Mouse (Mus musculus) heart, embryonic 13.5 days (tissue): ENCODE measurements around the gene Spout1. TPM values are rescaled to one million over a fixed set of nuclear protein-coding genes. Genes with fewer than 3 reads are reported as not detected.
"Not testable (repeated sequence)": the region's sequence is repeated elsewhere in the genome, so short reads cannot be mapped to it uniquely, and the experiment has no call there.

ENCODE experiments used
- ATAC-seq: fragments of 200-750 bp; cut with Nextera tagmentation; 2 replicates; pipeline ENCODE4 v1.8.0; 2017; ENCODE audit warnings: moderate TSS enrichment; ENCODE audit not compliant: insufficient number of reproducible peaks, low FRiP score, low TSS enrichment; ENCODE audit errors: extremely low read depth
- H3K27ac ChIP-seq: fragments of 300-500 bp; sonication (generic); replicated peaks from 2 replicates; pipeline ENCODE4 v1.5.1; 2015; ENCODE audit warnings: moderate library complexity, mild to moderate bottlenecking, inconsistent platforms
- H3K27me3 ChIP-seq: fragments of 300-500 bp; sonication (generic); replicated peaks from 2 replicates; pipeline ENCODE4 v1.6.1; 2015; ENCODE audit warnings: mild to moderate bottlenecking, inconsistent platforms
- H3K36me3 ChIP-seq: fragments of 300-500 bp; sonication (generic); 2 replicates; pipeline ENCODE4 v1.6.1; 2015; ENCODE audit warnings: mild to moderate bottlenecking, inconsistent platforms
- H3K4me1 ChIP-seq: fragments of 300-500 bp; sonication (generic); 2 replicates; pipeline ENCODE4 v1.6.1; 2015; ENCODE audit warnings: inconsistent platforms
- H3K4me2 ChIP-seq: fragments of 300-500 bp; sonication (generic); 2 replicates; pipeline ENCODE4 v1.6.1; 2015; ENCODE audit warnings: inconsistent platforms, mild to moderate bottlenecking, moderate library complexity
- H3K4me3 ChIP-seq: fragments of 300-500 bp; sonication (generic); 2 replicates; pipeline ENCODE4 v1.5.1; 2015; ENCODE audit warnings: moderate library complexity, mild to moderate bottlenecking, inconsistent platforms
- H3K9ac ChIP-seq: fragments of 300-500 bp; sonication (generic); 2 replicates; pipeline ENCODE4 v1.6.1; 2015; ENCODE audit warnings: inconsistent platforms, mild to moderate bottlenecking, moderate library complexity
- H3K9me3 ChIP-seq: fragments of 300-500 bp; sonication (generic); 2 replicates; pipeline ENCODE4 v1.6.1; 2016; ENCODE audit warnings: inconsistent platforms
- WGBS: fragments of 180-500 bp; shearing (Covaris S2); methylation state at CpG from one replicate; pipeline ENCODE4 v1.1.7; 2015; ENCODE audit warnings: mixed read lengths; 5-methylcytosine and 5-hydroxymethylcytosine counted together
- polyA plus RNA-seq: library from polyadenylated mRNA; unstranded; fragments of >200 nt; fragmentation: Nextera tagmentation; extraction: Ambion mirVana; gene quantifications from 2 replicates; pipeline ENCODE4 v1.2.1, GENCODE M21; 2015

The Spout1 gene
- polyA plus RNA-seq, 1 experiment from 2014 or later = 33.6 TPM

DNA sequence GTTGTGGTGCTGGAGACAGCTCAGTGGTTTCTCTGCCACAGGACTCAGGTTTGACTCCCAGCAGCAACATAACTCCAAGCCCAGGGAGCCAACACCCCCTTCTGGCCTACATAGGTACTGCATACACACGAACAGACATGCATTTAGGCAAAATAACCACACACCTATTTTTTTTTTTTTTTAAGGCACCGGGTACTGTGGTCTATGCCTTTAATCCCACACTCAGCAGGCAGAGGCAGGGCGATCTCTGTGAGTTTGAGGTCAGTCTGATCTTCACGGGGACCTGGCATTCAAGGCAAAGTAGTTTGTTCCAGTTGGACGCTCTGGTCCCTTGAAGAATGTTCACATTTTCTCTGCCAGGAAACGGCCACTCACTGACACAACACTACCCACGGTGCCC lies 25.2 kb upstream of the Spout1 start:
- no peak overlapping the region for H3K9ac ChIP-seq
- WGBS = 72% methylated on average over 7 of the region's 7 CpGs
- no peak overlapping the region for H3K4me2 ChIP-seq

DNA sequence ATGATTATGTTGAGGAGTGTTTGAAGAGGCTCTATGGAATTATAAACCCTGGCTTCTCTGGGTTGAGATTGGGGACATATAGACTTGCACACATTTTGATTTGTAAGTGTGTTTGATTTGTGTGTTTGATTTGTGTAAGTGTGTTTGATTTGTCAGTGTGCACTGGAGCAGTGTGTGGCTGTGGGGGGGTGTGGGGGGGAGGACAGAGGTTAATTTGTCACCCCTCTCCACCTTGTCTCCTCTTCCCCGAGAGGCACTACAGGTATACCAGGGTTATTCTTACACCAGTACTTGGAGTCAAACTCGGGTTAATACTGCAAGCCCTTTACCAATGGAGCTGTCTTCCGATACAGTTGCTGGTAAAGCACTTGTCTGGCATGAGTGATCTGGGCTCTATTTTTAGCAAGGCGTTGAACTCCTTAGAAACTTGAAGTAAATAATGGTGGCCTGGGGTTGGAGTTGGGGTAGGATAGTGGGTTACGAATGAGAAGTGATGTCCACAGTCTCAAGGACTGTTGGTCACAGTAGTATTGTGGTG lies 22.2 kb upstream of the Spout1 start:
- H3K9ac ChIP-seq = 0 out of 2 replicates have a peak overlapping the region, but pooled peaks have one; percentile 16
- no peak for ATAC-seq
- peak overlapping the region; percentile 61 for H3K27ac ChIP-seq
- H3K4me1 ChIP-seq = peaks cover 32% of the 10 kb centered on the region
- no peaks in the 10 kb centered on the region for H3K36me3 ChIP-seq
- no peaks in the 10 kb centered on the region for H3K9me3 ChIP-seq
- H3K4me3 ChIP-seq = no peak overlapping the region
- H3K4me2 ChIP-seq = 0 out of 2 replicates have a peak overlapping the region, but pooled peaks have one; percentile 8
- H3K27me3 ChIP-seq = no peaks in the 10 kb centered on the region
- WGBS = 31% methylated on average over 5 of the region's 5 CpGs

More for the DNA sequence above, 25.2 kb upstream of the Spout1 start:
- Histone ChIP-seq H3K9me3 (no peaks in the 10 kb centered on the region), H3K36me3 (no peaks in the 10 kb centered on the region), H3K4me1 (peaks cover 32% of the 10 kb centered on the region), H3K4me3 (no peak overlapping the region), H3K27ac (no peak overlapping the region), H3K27me3 (no peaks in the 10 kb centered on the region)
- no peak for ATAC-seq

DNA sequence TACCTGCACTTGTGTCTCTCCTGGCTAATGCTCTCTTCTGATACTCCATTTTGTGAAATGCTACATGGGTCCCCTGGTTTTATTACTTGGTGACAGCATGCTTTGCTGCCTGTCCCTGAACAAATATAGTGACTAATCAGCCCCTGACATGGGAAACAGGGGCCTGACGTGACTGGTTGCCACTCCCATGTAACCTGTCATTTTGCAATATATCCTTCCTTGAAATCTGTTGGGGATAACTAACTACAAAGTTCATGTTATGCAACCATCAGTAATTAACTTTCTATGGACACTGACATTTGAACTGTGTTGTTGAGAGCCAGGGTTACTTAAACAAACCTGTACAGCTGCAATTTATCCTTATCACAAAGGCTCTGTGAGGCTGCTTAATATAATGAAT lies 21.7 kb upstream of the Spout1 start:
- Histone ChIP-seq H3K27me3 (no peaks in the 10 kb centered on the region), H3K4me3 (no peak overlapping the region), H3K4me2 (no peak overlapping the region), H3K9ac (0 out of 2 replicates have a peak overlapping the region, but pooled peaks have one; percentile 16), H3K27ac (peak overlapping the region; percentile 61; the same call in 1 of the 2 replicates), H3K9me3 (no peaks in the 10 kb centered on the region), H3K4me1 (peaks cover 32% of the 10 kb centered on the region), H3K36me3 (no peaks in the 10 kb centered on the region)
- WGBS = 38% methylated on average over 1 of the region's 1 CpGs
- ATAC-seq = no peak

DNA sequence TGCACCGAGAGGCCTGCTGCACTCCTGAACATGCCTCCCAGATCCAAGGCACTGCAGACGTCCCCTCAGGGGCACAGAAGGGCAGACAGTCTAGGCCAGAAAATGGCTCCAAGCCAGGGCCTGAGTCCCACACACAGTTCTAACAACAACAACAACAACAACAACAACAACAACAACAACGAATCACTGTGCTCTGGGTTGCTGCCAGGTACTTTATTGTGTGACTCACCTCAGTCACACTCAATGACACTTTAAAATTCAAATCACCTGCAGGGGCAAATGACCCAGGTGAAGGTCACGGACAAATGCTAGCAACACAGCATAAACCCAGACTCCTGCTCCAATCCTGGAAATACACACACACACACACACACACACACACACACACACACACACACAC lies 19.8 kb upstream of the Spout1 start:
- ATAC-seq = no peak
- Histone ChIP-seq H3K4me3 (no peak overlapping the region), H3K27ac (no peak overlapping the region), H3K9ac (no peak overlapping the region; the same call in 1 of the 2 replicates), H3K4me1 (peaks cover 22% of the 10 kb centered on the region), H3K4me2 (no peak overlapping the region), H3K27me3 (no peaks in the 10 kb centered on the region), H3K36me3 (no peaks in the 10 kb centered on the region), H3K9me3 (no peaks in the 10 kb centered on the region)
- WGBS = 50% methylated on average over 4 of the region's 4 CpGs

DNA sequence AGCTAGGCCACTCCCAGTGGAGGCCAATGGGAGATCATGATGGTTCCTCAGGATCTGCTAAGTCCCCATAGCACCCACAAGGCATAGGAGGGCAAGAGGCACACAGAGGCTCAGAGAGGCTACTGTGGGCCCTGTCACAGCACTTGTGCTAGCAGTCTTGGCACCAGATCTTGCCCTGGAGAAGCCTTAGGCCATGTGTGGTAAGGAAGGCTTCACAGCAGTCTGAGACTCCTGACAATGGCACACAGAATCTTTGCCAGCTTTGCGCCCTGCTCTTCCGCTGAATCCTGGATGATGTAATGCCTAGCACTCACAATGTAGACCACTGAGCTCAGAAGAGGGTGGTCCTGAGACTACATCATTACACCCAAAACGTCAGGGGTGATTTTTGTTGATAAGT lies 16.4 kb upstream of the Spout1 start:
- Histone ChIP-seq H3K4me1 (peaks cover 9% of the 10 kb centered on the region; the same call in 1 of the 2 replicates), H3K36me3 (peaks cover 13% of the 10 kb centered on the region)
- 79% methylated on average over 3 of the region's 3 CpGs for WGBS

DNA sequence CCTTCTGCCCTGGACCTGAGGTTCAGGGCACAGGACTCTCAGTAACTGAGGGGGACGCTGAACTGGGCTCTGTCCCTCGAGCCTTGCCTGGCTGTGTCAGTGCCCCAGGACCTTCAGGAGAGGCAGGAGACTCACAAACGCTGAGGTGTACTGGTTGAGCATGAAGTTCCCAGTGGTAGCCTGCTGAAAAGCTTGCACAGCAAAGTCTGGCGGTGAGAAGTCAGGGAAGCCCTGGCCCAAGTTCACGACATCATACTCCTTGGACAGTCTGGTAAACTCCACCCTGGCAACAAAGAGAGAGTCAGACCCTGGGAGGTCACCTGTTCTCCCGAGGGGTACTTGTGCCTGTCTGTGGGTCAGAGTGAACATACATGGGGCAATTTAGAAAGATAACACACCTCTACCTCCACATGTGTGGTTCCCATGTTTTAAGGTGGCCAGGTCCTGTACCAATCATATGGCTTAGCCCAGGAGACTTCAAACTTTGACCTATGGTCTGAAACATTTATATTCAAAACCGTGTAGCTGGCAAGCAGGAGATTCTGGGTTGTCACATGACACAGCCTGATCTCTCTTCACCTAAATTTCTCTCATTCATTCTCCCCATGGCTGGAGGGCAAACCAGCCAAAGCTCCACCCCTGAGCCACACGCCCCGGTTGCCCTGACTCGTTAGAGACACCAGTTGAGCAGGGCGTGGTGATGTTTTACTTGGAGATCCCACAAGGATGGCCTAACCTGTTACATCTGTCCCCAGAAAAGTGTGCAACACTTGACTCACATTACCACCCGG lies 13.7 kb upstream of the Spout1 start:
- no peaks in the 10 kb centered on the region for H3K9me3 ChIP-seq
- H3K36me3 ChIP-seq = peaks cover 15% of the 10 kb centered on the region
- ATAC-seq = no peak
- 81% methylated on average over 12 of the region's 12 CpGs for WGBS
- no peak overlapping the region for H3K9ac ChIP-seq
- H3K4me3 ChIP-seq = no peak overlapping the region
- H3K27me3 ChIP-seq = no peaks in the 10 kb centered on the region
- H3K27ac ChIP-seq = no peak overlapping the region
- H3K4me2 ChIP-seq = no peak overlapping the region
- H3K4me1 ChIP-seq = no peaks in the 10 kb centered on the region

More for the DNA sequence above, 16.4 kb upstream of the Spout1 start:
- no peak for ATAC-seq
- H3K27me3 ChIP-seq = no peaks in the 10 kb centered on the region
- H3K4me3 ChIP-seq = no peak overlapping the region
- no peaks in the 10 kb centered on the region for H3K9me3 ChIP-seq
- no peak overlapping the region for H3K27ac ChIP-seq
- H3K4me2 ChIP-seq = no peak overlapping the region
- H3K9ac ChIP-seq = no peak overlapping the region

DNA sequence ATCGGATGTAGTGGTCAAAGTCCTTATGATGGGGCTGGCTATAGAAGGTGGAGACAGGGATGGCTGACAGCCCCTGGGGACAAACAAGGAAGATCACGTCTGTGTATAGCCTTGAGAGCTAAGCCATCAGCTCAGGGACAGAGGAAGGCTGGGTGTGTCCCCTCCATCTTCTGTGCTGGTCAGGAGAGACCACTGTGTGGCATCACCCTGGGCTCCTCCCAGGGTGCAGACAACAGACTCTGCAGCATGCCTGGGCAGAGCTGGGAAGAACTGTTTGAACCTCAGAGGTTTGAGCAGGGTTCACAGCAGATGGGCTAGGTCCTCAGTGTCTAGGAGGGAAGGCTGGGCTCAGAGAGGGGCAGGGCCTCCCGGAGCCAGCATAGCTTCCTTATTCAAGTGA lies 7.4 kb upstream of the Spout1 start:
- H3K4me1 ChIP-seq = peaks cover 5% of the 10 kb centered on the region; the same call in 1 of the 2 replicates
- no peak for ATAC-seq
- H3K36me3 ChIP-seq = peaks cover 18% of the 10 kb centered on the region
- H3K9ac ChIP-seq = no peak overlapping the region
- peaks cover 5% of the 10 kb centered on the region; the same call in 1 of the 2 replicates for H3K9me3 ChIP-seq
- no peaks in the 10 kb centered on the region for H3K27me3 ChIP-seq
- no peak overlapping the region for H3K4me2 ChIP-seq
- no peak overlapping the region for H3K27ac ChIP-seq
- no peak overlapping the region for H3K4me3 ChIP-seq
- 75% methylated on average over 3 of the region's 3 CpGs for WGBS

DNA sequence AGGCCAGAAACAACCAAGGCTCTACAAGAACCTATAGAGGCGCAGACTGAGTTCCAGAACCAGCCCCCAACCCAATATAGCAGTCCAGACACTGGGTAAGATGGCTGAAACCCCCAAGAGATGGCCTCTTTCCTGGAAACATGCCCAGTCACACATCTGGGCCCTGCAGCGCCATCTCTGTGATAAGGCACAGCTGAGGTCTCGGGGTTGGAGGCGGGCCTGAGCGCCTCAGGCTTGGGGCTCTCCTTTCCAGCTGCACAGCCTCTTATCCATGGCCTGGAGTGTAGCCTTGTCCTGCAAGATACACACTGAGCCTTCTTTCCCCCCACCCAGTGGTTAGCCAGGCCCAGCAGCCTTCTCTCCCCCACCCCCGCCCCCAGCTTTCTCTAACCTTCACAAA lies 7.0 kb upstream of the Spout1 start:
- peaks cover 5% of the 10 kb centered on the region; the same call in 1 of the 2 replicates for H3K4me1 ChIP-seq
- no peak overlapping the region for H3K4me3 ChIP-seq
- H3K27ac ChIP-seq = no peak overlapping the region
- H3K9ac ChIP-seq = no peak overlapping the region
- H3K27me3 ChIP-seq = no peaks in the 10 kb centered on the region
- no peak overlapping the region for H3K4me2 ChIP-seq
- H3K9me3 ChIP-seq = peaks cover 5% of the 10 kb centered on the region; the same call in 1 of the 2 replicates
- 67% methylated on average over 6 of the region's 6 CpGs for WGBS
- H3K36me3 ChIP-seq = peaks cover 18% of the 10 kb centered on the region
- ATAC-seq = no peak

DNA sequence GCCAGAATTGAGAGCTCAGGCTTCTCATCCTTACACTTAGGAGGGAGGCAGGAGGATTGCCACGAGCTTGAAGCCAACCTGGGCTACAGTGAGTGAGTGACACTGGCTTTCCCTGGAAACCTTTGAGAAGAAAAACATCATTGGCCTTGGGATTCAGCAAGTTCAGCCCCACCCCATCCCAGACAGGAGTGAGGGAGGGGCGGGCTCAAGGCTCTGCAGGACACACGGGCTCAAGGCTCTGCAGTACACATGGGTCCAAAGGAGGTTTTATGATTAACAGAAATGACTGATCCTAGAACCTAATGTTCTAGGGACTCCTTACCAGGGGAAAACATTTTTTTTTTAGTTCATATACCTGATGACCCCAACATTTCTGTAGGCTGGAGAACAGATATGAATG lies 5.5 kb upstream of the Spout1 start:
- H3K27ac ChIP-seq = no peak overlapping the region
- ATAC-seq = no peak
- peaks cover 5% of the 10 kb centered on the region; the same call in 1 of the 2 replicates for H3K4me1 ChIP-seq
- 64% methylated on average over 3 of the region's 3 CpGs for WGBS
- H3K4me2 ChIP-seq = no peak overlapping the region
- H3K9me3 ChIP-seq = peaks cover 5% of the 10 kb centered on the region; the same call in 1 of the 2 replicates
- H3K36me3 ChIP-seq = peaks cover 12% of the 10 kb centered on the region
- no peak overlapping the region for H3K4me3 ChIP-seq
- no peaks in the 10 kb centered on the region for H3K27me3 ChIP-seq
- H3K9ac ChIP-seq = no peak overlapping the region

DNA sequence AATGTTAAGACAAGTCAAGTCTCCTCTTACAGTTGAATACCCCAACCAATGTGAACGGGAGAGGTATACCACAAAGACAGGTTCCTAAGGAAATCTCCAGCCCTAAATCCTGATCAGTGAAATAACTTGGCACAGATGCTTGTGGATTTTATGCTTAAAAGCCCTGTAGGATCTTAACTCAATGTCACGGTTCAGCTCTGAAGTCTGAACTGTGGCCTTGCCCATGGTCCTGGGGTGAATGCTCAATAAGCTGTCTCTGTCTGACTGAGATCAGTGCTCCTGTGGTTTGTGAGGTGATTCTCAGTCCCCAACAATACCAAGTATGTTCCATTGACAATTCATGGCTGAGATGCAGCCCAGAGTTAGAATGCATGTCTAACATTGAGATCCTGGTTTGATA lies 4.2 kb upstream of the Spout1 start:
- Histone ChIP-seq H3K4me2 (no peak overlapping the region), H3K4me3 (no peak overlapping the region), H3K9ac (no peak overlapping the region), H3K27me3 (no peaks in the 10 kb centered on the region), H3K9me3 (peaks cover 5% of the 10 kb centered on the region; the same call in 1 of the 2 replicates), H3K27ac (no peak overlapping the region), H3K4me1 (peaks cover 10% of the 10 kb centered on the region), H3K36me3 (peaks cover 12% of the 10 kb centered on the region)
- 83% methylated on average over 2 of the region's 2 CpGs for WGBS
- no peak for ATAC-seq

DNA sequence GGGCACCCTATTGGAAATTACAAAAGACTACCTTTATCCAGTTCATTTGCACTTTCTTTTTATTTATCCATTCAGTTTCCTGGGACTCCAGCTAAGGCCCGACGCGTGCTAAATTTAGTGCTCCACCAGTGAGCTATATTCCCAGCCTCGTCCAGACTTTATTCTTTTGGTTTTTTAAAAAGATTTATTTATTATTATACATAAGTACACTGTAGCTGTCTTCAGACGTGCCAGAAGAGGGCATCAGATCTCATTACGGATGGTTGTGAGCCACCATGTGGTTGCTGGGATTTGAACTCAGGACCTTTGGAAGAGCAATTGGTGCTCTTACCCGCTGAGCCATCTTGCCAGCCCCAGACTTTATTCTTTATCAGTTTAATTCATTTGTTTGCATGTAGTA lies 452 bp upstream of the Spout1 start:
- not testable (repeated sequence) for H3K27me3 ChIP-seq, H3K27ac ChIP-seq, H3K9me3 ChIP-seq, ATAC-seq, H3K9ac ChIP-seq
- H3K4me3 ChIP-seq = peak overlapping the region; percentile 71
- peak overlapping the region; percentile 85 for H3K4me2 ChIP-seq
- 49% methylated on average over 7 of the region's 7 CpGs for WGBS
- peaks cover 34% of the 10 kb centered on the region for H3K36me3 ChIP-seq
- H3K4me1 ChIP-seq = peaks cover 10% of the 10 kb centered on the region
